Mouse (Mus musculus): Measurements from ENCODE around the gene Hadh. TPM values are rescaled to one million over a fixed set of nuclear protein-coding genes. Genes with fewer than 3 reads are reported as not detected.

Gene Hadh
- total RNA-seq, 2 experiments from 2014 or later = 18.7 to 25.0 TPM

- intact Hi-C loops (cut with DNase I) = loop anchor here (1.0 to 10.0 kb wide), 2 partner anchors 420 to 473 kb away; no protein-coding TSS in a partner anchor
- DNase-seq (ENCODE audit: low spot score in 2 of 2) = peak; percentile 54 to 67
These were observed 33.9 kb downstream of the Hadh start for GRCm38 (mm10) chr3:131237785-131238633.

GRCm38 (mm10) chr3:131237061-131237460 is 34.8 kb downstream of the Hadh start:
- no peak for DNase-seq (ENCODE audit: low spot score in 2 of 2)
- intact Hi-C loops (cut with DNase I) = loop anchor here (1.0 to 10.0 kb wide), 2 partner anchors 419 to 472 kb away; no protein-coding TSS in a partner anchor

GRCm38 (mm10) chr3:131228083-131228482 is 43.8 kb downstream of the Hadh start:
- no peak for DNase-seq (ENCODE audit: low spot score in 2 of 2)
- intact Hi-C loops (cut with DNase I) = no loop called here

GRCm38 (mm10) chr3:131218636-131219390 is 53.1 kb downstream of the Hadh start:
- no peak for DNase-seq (ENCODE audit: low spot score in 2 of 2)
- intact Hi-C loops (cut with DNase I) = no loop called here

GRCm38 (mm10) chr3:131214841-131215240 is 57.1 kb downstream of the Hadh start:
- DNase-seq (ENCODE audit: low spot score in 2 of 2) = peak; percentile 14 to 20
- intact Hi-C loops (cut with DNase I) = no loop called here

GRCm38 (mm10) chr3:131214060-131214658 is 57.7 kb downstream of the Hadh start:
- intact Hi-C loops (cut with DNase I) = no loop called here
- no peak for DNase-seq (ENCODE audit: low spot score in 2 of 2)

- intact Hi-C loops (cut with DNase I) = no loop called here
- DNase-seq (ENCODE audit: low spot score in 2 of 2) = no peak
These were observed 59.7 kb downstream of the Hadh start for GRCm38 (mm10) chr3:131212200-131212599.

- intact Hi-C loops (cut with DNase I) = no loop called here
- no peak for DNase-seq (ENCODE audit: low spot score in 2 of 2)
These were observed 63.5 kb downstream of the Hadh start for GRCm38 (mm10) chr3:131208265-131208891.

- intact Hi-C loops (cut with DNase I) = no loop called here
- DNase-seq (ENCODE audit: low spot score in 2 of 2) = no peak
These were observed 64.1 kb downstream of the Hadh start for GRCm38 (mm10) chr3:131207846-131208245.

GRCm38 (mm10) chr3:131202311-131202710 is 69.6 kb downstream of the Hadh start:
- DNase-seq (ENCODE audit: low spot score in 2 of 2) = no peak
- intact Hi-C loops (cut with DNase I) = no loop called here

GRCm38 (mm10) chr3:131199590-131200288 is 72.2 kb downstream of the Hadh start:
- intact Hi-C loops (cut with DNase I) = no loop called here
- no peak for DNase-seq (ENCODE audit: low spot score in 2 of 2)

GRCm38 (mm10) chr3:131198991-131199390 is 72.9 kb downstream of the Hadh start:
- no peak for DNase-seq (ENCODE audit: low spot score in 2 of 2)
- intact Hi-C loops (cut with DNase I) = no loop called here

GRCm38 (mm10) chr3:131196507-131197019 is 75.3 kb downstream of the Hadh start:
- intact Hi-C loops (cut with DNase I) = no loop called here

GRCm38 (mm10) chr3:131196050-131196449 is 75.9 kb downstream of the Hadh start:
- intact Hi-C loops (cut with DNase I) = no loop called here
- no peak for DNase-seq (ENCODE audit: low spot score in 2 of 2)

More at GRCm38 (mm10) chr3:131196507-131197019, 75.3 kb downstream of the Hadh start:
- no peak for DNase-seq (ENCODE audit: low spot score in 2 of 2)

GRCm38 (mm10) chr3:131191454-131191853 is 80.4 kb downstream of the Hadh start:
- intact Hi-C loops (cut with DNase I) = no loop called here
- DNase-seq (ENCODE audit: low spot score in 2 of 2) = no peak

GRCm38 (mm10) chr3:131190671-131191367 is 81.1 kb downstream of the Hadh start:
- intact Hi-C loops (cut with DNase I) = no loop called here
- DNase-seq (ENCODE audit: low spot score in 2 of 2) = no peak

- DNase-seq (ENCODE audit: low spot score in 2 of 2) = no peak
- intact Hi-C loops (cut with DNase I) = no loop called here
These were observed 81.7 kb downstream of the Hadh start for GRCm38 (mm10) chr3:131190239-131190638.

GRCm38 (mm10) chr3:131186193-131186592 is 85.7 kb downstream of the Hadh start:
- intact Hi-C loops (cut with DNase I) = no loop called here
- no peak for DNase-seq (ENCODE audit: low spot score in 2 of 2)
